Mouse (Mus musculus): Measurements from ENCODE around the gene Arhgef15.
"Not testable (repeated sequence)": the region's sequence is repeated elsewhere in the genome, so short reads cannot be mapped to it uniquely, and the experiment has no call there.

Gene Arhgef15

GRCm38 (mm10) chr11:68957308-68957707 is at the start of gene Arhgef15:
Gene Arhgef15, minus strand, starts transcription at chr11:68957480.
- peak; percentile 68 for DNase-seq

GRCm38 (mm10) chr11:69006575-69006974 is 49.3 kb upstream of the Arhgef15 start:
- not testable (repeated sequence) for DNase-seq

- no peak for DNase-seq
These were observed 47.9 kb upstream of the Arhgef15 start for GRCm38 (mm10) chr11:69005193-69005592.

GRCm38 (mm10) chr11:69003592-69003991 is 46.3 kb upstream of the Arhgef15 start:
- DNase-seq = peak; percentile 44

- DNase-seq = not testable (repeated sequence)
These were observed 45.5 kb upstream of the Arhgef15 start for GRCm38 (mm10) chr11:69002782-69003181.

- no peak for DNase-seq
These were observed 39.8 kb upstream of the Arhgef15 start for GRCm38 (mm10) chr11:68997080-68997479.

- DNase-seq = no peak
These were observed 37.1 kb upstream of the Arhgef15 start for GRCm38 (mm10) chr11:68994377-68994776.

GRCm38 (mm10) chr11:68993122-68993521 is 35.8 kb upstream of the Arhgef15 start:
- no peak for DNase-seq

- DNase-seq = peak; percentile 33
These were observed 31.1 kb upstream of the Arhgef15 start for GRCm38 (mm10) chr11:68988341-68988740.

GRCm38 (mm10) chr11:68987365-68987882 is 30.1 kb upstream of the Arhgef15 start:
- no peak for DNase-seq

GRCm38 (mm10) chr11:68982639-68983369 is 25.5 kb upstream of the Arhgef15 start:
- peak; percentile 91 for DNase-seq

GRCm38 (mm10) chr11:68980919-68981318 is 23.6 kb upstream of the Arhgef15 start:
- DNase-seq = no peak

GRCm38 (mm10) chr11:68979320-68979733 is 22.0 kb upstream of the Arhgef15 start:
- no peak for DNase-seq

- DNase-seq = no peak
These were observed 18.3 kb upstream of the Arhgef15 start for GRCm38 (mm10) chr11:68975601-68976000.

- DNase-seq = no peak
These were observed 17.8 kb upstream of the Arhgef15 start, which contains the start of gene Rangrf for GRCm38 (mm10) chr11:68975085-68975484. Gene Rangrf, minus strand, starts transcription at chr11:68975185.

- DNase-seq = no peak
These were observed 16.8 kb upstream of the Arhgef15 start for GRCm38 (mm10) chr11:68974059-68974450.

- DNase-seq = peak; percentile 93
These were observed 16.2 kb upstream of the Arhgef15 start for GRCm38 (mm10) chr11:68973250-68974058.

- peak; percentile 69 for DNase-seq
These were observed 13.0 kb upstream of the Arhgef15 start for GRCm38 (mm10) chr11:68970232-68970631.

- DNase-seq = no peak
These were observed 11.5 kb upstream of the Arhgef15 start for GRCm38 (mm10) chr11:68968752-68969151.

GRCm38 (mm10) chr11:68967337-68968282 is 10.3 kb upstream of the Arhgef15 start, which contains the start of gene Slc25a35:
Gene Slc25a35, plus strand, starts transcription at chr11:68968131.
- DNase-seq = peak; percentile 95

- DNase-seq = no peak
These were observed 9.3 kb upstream of the Arhgef15 start for GRCm38 (mm10) chr11:68966554-68966953.

GRCm38 (mm10) chr11:68965845-68966244 is 8.6 kb upstream of the Arhgef15 start:
- peak; percentile 90 for DNase-seq
